Mouse (Mus musculus) spleen, adult 2 months (tissue): ENCODE data around the gene Hdgfl3. TPM values are rescaled to one million over a fixed set of nuclear protein-coding genes. Genes with fewer than 3 reads are reported as not detected.
"Not testable (repeated sequence)": the region's sequence is repeated elsewhere in the genome, so short reads cannot be mapped to it uniquely, and the experiment has no call there.

Experiments used
- DNase-seq, 2 experiments: peaks; one replicate each; pipeline versions ENCODE4 v3.0.0 to v3.0.0-alpha.2; 2012 to 2021; ENCODE audit warnings: low spot score in 2 of 2, low read depth in 1 of 2
- H3K27ac ChIP-seq: fragments of 200-500 bp; 2 replicates; pipeline ENCODE4 v1.5.1; 2012; ENCODE audit warnings: low read length, inconsistent platforms; ENCODE audit not compliant: insufficient read depth
- H3K27me3 ChIP-seq: fragments of 200-500 bp; 2 replicates; pipeline ENCODE4 v1.6.1; 2012; ENCODE audit warnings: mild to moderate bottlenecking, moderate library complexity, low read length, inconsistent platforms; ENCODE audit not compliant: control insufficient read depth, insufficient read depth
- H3K36me3 ChIP-seq: fragments of 200-500 bp; 2 replicates; pipeline ENCODE4 v1.6.1; 2012; ENCODE audit warnings: mild to moderate bottlenecking, low read length, inconsistent platforms; ENCODE audit not compliant: control insufficient read depth, insufficient read depth
- H3K4me1 ChIP-seq: fragments of 200-500 bp; 2 replicates; pipeline ENCODE4 v1.6.1; 2011; ENCODE audit warnings: inconsistent platforms; ENCODE audit not compliant: control insufficient read depth, insufficient read depth, insufficient read length
- H3K4me3 ChIP-seq: fragments of 200-500 bp; 2 replicates; pipeline ENCODE4 v1.5.1; 2011; ENCODE audit warnings: mild to moderate bottlenecking, inconsistent platforms; ENCODE audit not compliant: insufficient read depth, insufficient read length; ENCODE audit errors: extremely low read depth
- CTCF ChIP-seq: fragments of 200-500 bp; IDR thresholded peaks from 2 replicates; pipeline ENCODE4 v1.5.1; 2011; ENCODE audit warnings: mild to moderate bottlenecking, inconsistent platforms; ENCODE audit not compliant: insufficient read depth, insufficient read length, insufficient replicate concordance; ENCODE audit errors: extremely low read depth
- POLR2A ChIP-seq: fragments of 200-500 bp; IDR thresholded peaks from 2 replicates; pipeline ENCODE4 v1.6.1; 2011; ENCODE audit warnings: low read depth, low read length, inconsistent platforms
- WGBS: fragments of 180-500 bp; shearing (Covaris S2); methylation state at CpG from one replicate; pipeline ENCODE4 v1.1.7; 2018; 5-methylcytosine and 5-hydroxymethylcytosine counted together
- polyA plus RNA-seq: library from polyadenylated mRNA; depleted of rRNA; stranded (reverse); fragments of >200 nt; gene quantifications from 2 replicates; pipeline ENCODE4 v1.2.3, GENCODE M21; 2012

Hdgfl3 gene
- polyA plus RNA-seq, 1 experiment = 1.2 TPM

DNA sequence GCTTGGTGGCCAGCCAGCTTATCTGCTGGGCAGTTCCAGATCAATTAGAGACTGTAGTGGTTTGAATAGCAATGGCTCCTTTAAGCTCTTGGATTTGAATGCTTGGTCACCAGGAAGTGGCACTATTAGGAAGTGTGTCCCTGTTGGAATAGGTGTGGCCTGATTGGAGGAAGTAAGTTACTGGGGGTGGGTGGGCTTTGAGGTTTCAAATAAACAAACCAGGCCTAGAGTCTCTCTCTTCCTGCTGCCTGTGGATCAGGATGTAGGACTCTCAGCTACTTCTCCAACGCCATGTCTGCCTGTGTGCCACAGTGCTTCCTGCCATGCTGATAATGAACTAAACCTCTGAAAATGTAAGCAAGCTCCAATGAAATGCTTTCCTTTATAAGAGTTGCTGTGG, 91.3 kb downstream of the Hdgfl3 start:
- Histone ChIP-seq H3K27me3 (no peaks in the 10 kb centered on the region), H3K27ac (no peak overlapping the region), H3K4me1 (no peaks in the 10 kb centered on the region), H3K4me3 (no peak overlapping the region), H3K36me3 (no peaks in the 10 kb centered on the region)
- no peak for DNase-seq
- 37% methylated on average over 1 of the region's 1 CpGs for WGBS
- TF ChIP-seq CTCF (no peak), POLR2A (no peak)

DNA sequence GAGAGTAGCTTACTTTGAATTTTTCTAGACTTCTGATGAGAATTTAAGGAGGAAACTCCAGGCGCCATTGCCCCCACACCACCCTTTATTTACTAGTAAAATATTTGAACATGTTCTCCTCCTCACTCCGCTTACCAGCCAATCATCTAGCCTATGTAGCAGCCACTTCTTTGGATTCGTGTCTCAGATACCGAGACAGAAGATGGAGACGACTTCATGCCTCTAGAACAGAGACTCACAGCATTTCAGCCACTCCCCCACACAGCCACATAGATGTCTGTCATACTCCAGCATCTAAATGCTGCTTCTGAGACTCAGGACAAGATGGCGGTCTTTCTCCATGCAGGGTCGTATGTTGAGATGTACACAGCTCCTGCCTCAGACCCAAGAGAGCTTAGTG, 92.1 kb downstream of the Hdgfl3 start:
- Histone ChIP-seq H3K27ac (no peak overlapping the region), H3K36me3 (no peaks in the 10 kb centered on the region), H3K27me3 (no peaks in the 10 kb centered on the region), H3K4me3 (no peak overlapping the region), H3K4me1 (no peaks in the 10 kb centered on the region)
- 91% methylated on average over 7 of the region's 7 CpGs for WGBS
- no peak for DNase-seq
- no peak for TF ChIP-seq CTCF
- TF ChIP-seq POLR2A = no peak

DNA sequence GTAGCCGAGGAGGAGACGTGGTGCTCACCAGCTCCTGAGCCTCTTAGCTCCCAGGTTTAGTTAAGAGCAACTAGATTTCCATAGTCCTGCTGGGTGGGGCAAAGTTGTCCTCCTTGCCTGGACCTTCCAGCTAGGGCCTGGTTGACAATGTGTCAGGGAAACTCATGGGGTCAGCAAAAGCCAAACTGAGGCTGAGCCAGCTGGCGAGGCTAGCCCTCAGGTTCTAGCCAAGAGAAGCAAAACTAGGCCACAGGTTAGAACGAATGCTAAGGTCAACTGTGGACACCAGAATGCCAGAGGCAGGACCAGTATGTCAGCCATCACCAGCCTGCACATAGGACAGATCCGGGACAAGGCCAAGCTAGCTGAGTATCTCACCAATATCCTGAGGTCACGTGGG, 92.8 kb downstream of the Hdgfl3 start:
- no peaks in the 10 kb centered on the region for H3K36me3 ChIP-seq
- no peaks in the 10 kb centered on the region for H3K27me3 ChIP-seq
- TF ChIP-seq POLR2A (no peak), CTCF (no peak)
- DNase-seq = no peak
- no peak overlapping the region for H3K4me3 ChIP-seq
- 92% methylated on average over 6 of the region's 6 CpGs for WGBS
- H3K4me1 ChIP-seq = no peaks in the 10 kb centered on the region
- H3K27ac ChIP-seq = no peak overlapping the region

DNA sequence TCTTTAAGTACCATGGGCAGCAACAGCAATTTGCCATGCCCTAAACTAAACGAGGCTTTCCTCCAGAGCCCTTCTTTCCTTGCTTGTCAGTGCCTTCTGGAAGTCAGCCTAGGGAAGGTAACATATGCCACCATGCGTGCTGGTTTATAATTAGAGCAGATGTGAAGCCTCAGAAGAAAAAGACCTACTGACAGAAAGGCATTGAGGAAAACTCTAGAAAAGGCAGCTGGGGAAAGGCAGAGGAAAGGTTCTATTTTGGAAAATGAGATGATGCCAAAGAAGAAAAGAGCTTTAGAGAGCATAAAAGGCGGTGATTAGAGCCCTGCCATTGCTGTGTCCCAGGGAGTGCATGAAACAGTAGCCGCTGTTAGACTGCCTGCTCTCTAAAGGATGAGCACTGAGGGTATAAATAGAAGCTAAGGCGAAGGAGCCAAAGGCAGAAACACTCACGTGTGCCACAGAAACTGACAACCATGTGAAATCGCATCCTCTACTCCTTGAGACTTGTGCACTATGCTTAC, 93.6 kb downstream of the Hdgfl3 start:
- Histone ChIP-seq H3K27ac (no peak overlapping the region), H3K4me1 (no peaks in the 10 kb centered on the region), H3K27me3 (no peaks in the 10 kb centered on the region), H3K4me3 (no peak overlapping the region), H3K36me3 (no peaks in the 10 kb centered on the region)
- no peak for DNase-seq
- no peak for TF ChIP-seq CTCF
- TF ChIP-seq POLR2A = no peak
- 84% methylated on average over 7 of the region's 7 CpGs for WGBS

DNA sequence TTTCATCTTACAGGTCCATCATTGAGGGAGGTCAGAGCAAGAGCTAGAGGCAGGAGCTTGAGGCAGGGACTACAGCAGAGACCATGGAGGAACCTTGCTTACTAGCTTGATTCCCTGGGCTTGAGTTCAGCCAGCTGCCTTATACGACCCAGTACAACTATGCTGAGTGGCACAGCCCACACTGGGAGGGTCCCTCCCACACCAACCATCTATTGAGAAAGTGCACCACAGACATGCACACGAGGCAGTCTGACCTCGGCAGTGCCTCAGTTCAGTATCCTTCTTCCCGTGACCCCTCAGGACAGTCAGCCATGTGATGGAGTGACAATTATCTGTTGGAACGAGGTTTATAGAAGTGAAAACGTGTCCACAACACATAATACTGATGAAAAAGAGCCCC, 94.5 kb downstream of the Hdgfl3 start:
- Histone ChIP-seq H3K36me3 (no peaks in the 10 kb centered on the region), H3K27me3 (no peaks in the 10 kb centered on the region), H3K4me3 (no peak overlapping the region), H3K27ac (no peak overlapping the region), H3K4me1 (no peaks in the 10 kb centered on the region)
- 74% methylated on average over 6 of the region's 6 CpGs for WGBS
- no peak for DNase-seq
- no peak for TF ChIP-seq CTCF
- TF ChIP-seq POLR2A = no peak

DNA sequence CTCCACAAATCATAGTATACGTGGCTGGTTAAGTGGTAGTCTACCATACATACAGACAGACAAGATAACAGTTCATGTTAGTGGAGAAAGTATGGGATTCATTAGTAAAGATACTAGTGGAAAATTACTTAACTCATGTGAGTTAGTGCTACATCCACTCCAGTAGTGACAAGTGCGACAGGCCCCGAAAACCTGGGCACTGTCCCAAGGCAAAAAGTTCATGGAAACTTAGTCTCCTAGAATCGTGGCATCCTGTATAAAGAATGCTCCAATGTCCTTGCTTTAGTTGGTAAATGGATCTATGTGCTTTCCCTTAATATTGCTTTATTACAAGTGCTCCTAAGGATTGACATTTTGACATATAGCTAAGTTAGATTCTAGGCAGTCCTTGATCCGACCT, 96.5 kb downstream of the Hdgfl3 start:
- H3K36me3 ChIP-seq, H3K27ac ChIP-seq, H3K4me1 ChIP-seq, DNase-seq, H3K27me3 ChIP-seq, H3K4me3 ChIP-seq: not testable (repeated sequence)
- WGBS = 89% methylated on average over 5 of the region's 5 CpGs

DNA sequence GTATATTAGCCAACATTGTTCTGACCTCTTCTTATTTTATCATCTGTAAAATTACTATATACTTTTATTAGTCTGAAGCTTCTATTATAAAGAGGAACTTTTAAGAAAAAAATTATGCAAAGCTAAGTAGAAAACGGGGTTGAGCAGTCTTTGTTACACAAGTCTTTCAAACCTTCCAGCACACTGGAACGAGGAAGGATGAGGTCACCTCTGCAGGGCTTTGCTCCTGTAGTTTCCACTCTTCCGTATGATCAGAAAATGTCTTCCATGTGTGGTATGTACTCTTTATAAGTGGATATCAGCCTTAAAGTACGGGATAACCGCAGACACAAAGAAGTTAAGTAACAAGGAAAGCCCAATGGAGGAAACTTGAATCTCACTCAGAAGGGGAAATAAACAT, 98.8 kb downstream of the Hdgfl3 start:
- WGBS = 83% methylated on average over 5 of the region's 5 CpGs
- no peaks in the 10 kb centered on the region for H3K4me1 ChIP-seq
- H3K4me3 ChIP-seq = no peak overlapping the region
- no peak for TF ChIP-seq CTCF
- no peak for TF ChIP-seq POLR2A
- DNase-seq = no peak
- no peaks in the 10 kb centered on the region for H3K27me3 ChIP-seq
- no peaks in the 10 kb centered on the region for H3K36me3 ChIP-seq
- no peak overlapping the region for H3K27ac ChIP-seq
